In genomic region chr11:109178788-109179518, GRCm38 (mm10) we compare ENCODE assay signal across 9 mouse cellular contexts. TPM values are rescaled to one million over a fixed set of nuclear protein-coding genes. Genes with fewer than 3 reads are reported as not detected.
A peak's percentile ranks its signal among the peaks of the same experiment; 100 is the strongest.
DNase-seq lines count a peak whose midpoint lies in the region; ATAC-seq and TF ChIP-seq lines count a peak whose summit lies in the region.
"Had no signal": no experiment of that assay in that cellular context is flagged by ENCODE, and none has a peak within 500 bp of the region (broad histone marks: within the 10 kb centered on the region; RNA-seq: fewer than 3 reads in every experiment).

No protein-coding gene starts in this region.

- H3K4me3 ChIP-seq in forebrain, postnatal 0 days (ENCODE audit: low read depth, low read length), result no peak overlapping the region
- no peak overlapping the region for H3K4me3 ChIP-seq in forebrain, embryonic 11.5 days (ENCODE audit: low read depth, low read length)
- H3K4me3 ChIP-seq in hindbrain, embryonic 14.5 days (replicated peaks; ENCODE audit: low read length), result no peak overlapping the region
- no peak overlapping the region for H3K4me3 ChIP-seq in neural tube, embryonic 15.5 days (replicated peaks)

- H3K9ac ChIP-seq in forebrain, postnatal 0 days, result no peak overlapping the region
- no peak overlapping the region for H3K9ac ChIP-seq in forebrain, embryonic 11.5 days (ENCODE audit: low read length)
- no peak overlapping the region for H3K9ac ChIP-seq in hindbrain, embryonic 14.5 days
- H3K9ac ChIP-seq in neural tube, embryonic 15.5 days (replicated peaks), result no peak overlapping the region

- WGBS in forebrain, postnatal 0 days, result 56% methylated on average over 8 of the region's 8 CpGs
- WGBS in forebrain, embryonic 11.5 days, result 60% methylated on average over 8 of the region's 8 CpGs
- WGBS in hindbrain, embryonic 14.5 days, result 46% methylated on average over 8 of the region's 8 CpGs
- 52% methylated on average over 8 of the region's 8 CpGs for WGBS in neural tube, embryonic 15.5 days

- H3K9me3 ChIP-seq in forebrain, postnatal 0 days (ENCODE audit: low read length), result no peaks in the 10 kb centered on the region
- H3K9me3 ChIP-seq in forebrain, embryonic 11.5 days (ENCODE audit: control insufficient read depth, low read length), result no peaks in the 10 kb centered on the region
- H3K9me3 ChIP-seq in hindbrain, embryonic 14.5 days (ENCODE audit: control insufficient read depth, low read length), result no peaks in the 10 kb centered on the region
- H3K9me3 ChIP-seq in neural tube, embryonic 15.5 days (replicated peaks), result no peaks in the 10 kb centered on the region

- no peaks in the 10 kb centered on the region for H3K4me1 ChIP-seq in forebrain, postnatal 0 days (ENCODE audit: insufficient read depth)
- H3K4me1 ChIP-seq in forebrain, embryonic 11.5 days (replicated peaks; ENCODE audit: control insufficient read depth, insufficient read depth, low read length), result no peaks in the 10 kb centered on the region
- 0 out of 2 replicates have a peak, but pooled peaks cover 3% of the 10 kb centered on the region for H3K4me1 ChIP-seq in hindbrain, embryonic 14.5 days (replicated peaks; ENCODE audit: control insufficient read depth, insufficient read depth, low read length)
- peaks cover 9% of the 10 kb centered on the region; the same call in 1 of the 2 replicates for H3K4me1 ChIP-seq in neural tube, embryonic 15.5 days

- DNase-seq in forebrain, postnatal 0 days, result peak; percentile 77
- no peak for DNase-seq in forebrain, embryonic 11.5 days (ENCODE audit: low spot score)
- DNase-seq in ES-CJ7 (ENCODE audit: low read depth, low spot score), result peak; percentile 39
- DNase-seq in cerebellum, postnatal 14 days, result peak; percentile 80 to 83
- DNase-seq in hindbrain, embryonic 14.5 days (ENCODE audit: low spot score), result peak; percentile 63
- DNase-seq in layer of hippocampus, postnatal 36 days, result peak; percentile 15 to 40
- DNase-seq in spleen, postnatal 4 days (ENCODE audit: low spot score in 2 of 2), result no peak

- no peaks in the 10 kb centered on the region for H3K36me3 ChIP-seq in forebrain, postnatal 0 days (ENCODE audit: insufficient read depth)
- no peaks in the 10 kb centered on the region for H3K36me3 ChIP-seq in forebrain, embryonic 11.5 days (ENCODE audit: control insufficient read depth, insufficient read depth, low read length)
- no peaks in the 10 kb centered on the region for H3K36me3 ChIP-seq in hindbrain, embryonic 14.5 days (replicated peaks; ENCODE audit: control insufficient read depth, insufficient read depth)
- no peaks in the 10 kb centered on the region for H3K36me3 ChIP-seq in neural tube, embryonic 15.5 days

- peak; percentile 82 for TF ChIP-seq CTCF in forebrain, postnatal 0 days (IDR thresholded peaks at IDR 0.05; ENCODE audit: low read depth)

- no peak overlapping the region for H3K27ac ChIP-seq in forebrain, postnatal 0 days (ENCODE audit: low read depth, low read length)
- no peak overlapping the region for H3K27ac ChIP-seq in forebrain, embryonic 11.5 days (ENCODE audit: low read depth, low read length)
- no peak overlapping the region for H3K27ac ChIP-seq in hindbrain, embryonic 14.5 days
- no peak overlapping the region for H3K27ac ChIP-seq in neural tube, embryonic 15.5 days (replicated peaks)
- H3K27ac ChIP-seq: macrophage had no signal

- peak; percentile 59; the same call in 1 of the 2 replicates for ATAC-seq in forebrain, postnatal 0 days
- ATAC-seq in forebrain, embryonic 11.5 days (replicated peaks; ENCODE audit: low FRiP score), result no peak
- ATAC-seq in hindbrain, embryonic 14.5 days (ENCODE audit: low FRiP score), result no peak
- ATAC-seq in neural tube, embryonic 15.5 days (ENCODE audit: low FRiP score), result peak; percentile 66; the same call in 1 of the 2 replicates

- no peaks in the 10 kb centered on the region for H3K27me3 ChIP-seq in forebrain, postnatal 0 days (ENCODE audit: insufficient read depth, low read length)
- H3K27me3 ChIP-seq in forebrain, embryonic 11.5 days (ENCODE audit: control insufficient read depth, insufficient read depth, low read length), result no peaks in the 10 kb centered on the region
- no peaks in the 10 kb centered on the region for H3K27me3 ChIP-seq in hindbrain, embryonic 14.5 days (ENCODE audit: control insufficient read depth, insufficient read depth, low read length)
- H3K27me3 ChIP-seq in neural tube, embryonic 15.5 days (replicated peaks), result no peaks in the 10 kb centered on the region

- no peak overlapping the region for H3K4me2 ChIP-seq in forebrain, postnatal 0 days (ENCODE audit: low read depth)
- no peak overlapping the region for H3K4me2 ChIP-seq in forebrain, embryonic 11.5 days (ENCODE audit: low read depth, low read length, severe bottlenecking)
- H3K4me2 ChIP-seq in hindbrain, embryonic 14.5 days (replicated peaks), result no peak overlapping the region
- no peak overlapping the region for H3K4me2 ChIP-seq in neural tube, embryonic 15.5 days

RNA-seq across cellular contexts. Expression of gene E030025P04Rik, which starts 34.8 kb away (rescaled TPM):
- not detected in 2 replicates for total RNA-seq in forebrain, postnatal 0 days (2014; rRNA removed)
- not detected in 2 replicates for polyA plus RNA-seq in forebrain, postnatal 0 days (2015; fragmentation: Nextera tagmentation; extraction: Ambion mirVana)
- polyA plus RNA-seq in forebrain, embryonic 11.5 days (2014; fragmentation: Nextera tagmentation; extraction: Ambion mirVana), result not detected in 2 replicates
- polyA plus RNA-seq in hindbrain, embryonic 14.5 days (2014; fragmentation: Nextera tagmentation; extraction: Ambion mirVana), result not detected in 2 replicates
- total RNA-seq in layer of hippocampus, postnatal 36 days (2021), result not detected
- not detected in 2 replicates for polyA plus RNA-seq in neural tube, embryonic 15.5 days (2015; fragmentation: Nextera tagmentation; extraction: Ambion mirVana)
- polyA plus RNA-seq: macrophage had no signal

Comparison
In these comparisons a context has a peak if more than half of its experiments do, and no peak if none do; other contexts are left out.
1. ATAC-seq: peak in forebrain, postnatal 0 days (single experiment) and neural tube, embryonic 15.5 days (single experiment); none in forebrain, embryonic 11.5 days (single experiment) and hindbrain, embryonic 14.5 days (single experiment).
2. DNase-seq: peak in forebrain, postnatal 0 days (single experiment), ES-CJ7 (single experiment), cerebellum, postnatal 14 days (2 of 2), hindbrain, embryonic 14.5 days (single experiment) and layer of hippocampus, postnatal 36 days (2 of 2); none in forebrain, embryonic 11.5 days (single experiment) and spleen, postnatal 4 days (0 of 2).